Mouse (Mus musculus) lung, adult 2 months (tissue): Measurements from ENCODE around the gene Tmem132b.

Source experiments
- CTCF ChIP-seq: fragments of 200-500 bp; IDR thresholded peaks from 2 replicates; pipeline ENCODE4 v1.5.1; 2011; ENCODE audit warnings: mild to moderate bottlenecking, low read length, control low read depth; ENCODE audit not compliant: insufficient read depth
- POLR2A ChIP-seq: fragments of 200-500 bp; IDR thresholded peaks from 2 replicates; pipeline ENCODE4 v1.6.1; 2011; ENCODE audit warnings: low read depth, mild to moderate bottlenecking, control low read depth, low read length, borderline replicate concordance; ENCODE audit errors: extremely low read depth

- TF ChIP-seq CTCF (no peak), POLR2A (no peak)
Observed at GRCm38 (mm10) chr5:125676025-125676623, 144.6 kb downstream of the Tmem132b start.
